Mouse (Mus musculus) ES-E14 (cell line): ENCODE measurements around the gene Rps27. TPM values are rescaled to one million over a fixed set of nuclear protein-coding genes. Genes with fewer than 3 reads are reported as not detected.

ENCODE experiments used
- DNase-seq: peaks from one replicate; pipeline ENCODE4 v3.0.0-alpha.2; 2013; ENCODE audit warnings: low read depth, low spot score
- H3K27ac ChIP-seq: 2 replicates; pipeline ENCODE4 v1.5.1; 2012; ENCODE audit warnings: low read depth, mild to moderate bottlenecking, low read length, moderate library complexity, mixed read lengths; ENCODE audit not compliant: poor library complexity, insufficient read depth, severe bottlenecking
- H3K36me3 ChIP-seq: 2 replicates; pipeline ENCODE4 v1.6.1; 2012; ENCODE audit warnings: mild to moderate bottlenecking, low read length, moderate library complexity, mixed read lengths; ENCODE audit not compliant: control insufficient read depth, poor library complexity, insufficient read depth, severe bottlenecking
- H3K4me1 ChIP-seq, 2 experiments: fragments of 150-350 bp in 1 of 2; sonication (generic) in 1 of 2; 2 replicates each; pipeline ENCODE4 v1.6.1; 2012; ENCODE audit warnings: low read length in 2 of 2, mild to moderate bottlenecking in 1 of 2, mixed read lengths in 1 of 2; ENCODE audit not compliant: control insufficient read depth in 2 of 2, insufficient read depth in 2 of 2, poor library complexity in 1 of 2
- H3K4me3 ChIP-seq, 2 experiments: fragments of 150-350 bp in 1 of 2; sonication (generic) in 1 of 2; 2 replicates each; pipeline ENCODE4 v1.5.1; 2012; ENCODE audit warnings: low read length in 2 of 2, low read depth in 1 of 2, mild to moderate bottlenecking in 1 of 2, mixed read lengths in 1 of 2; ENCODE audit not compliant: insufficient read depth in 1 of 2, poor library complexity in 1 of 2, severe bottlenecking in 1 of 2
- H3K9ac ChIP-seq: 2 replicates; pipeline ENCODE4 v1.6.1; 2012; ENCODE audit warnings: low read depth, mild to moderate bottlenecking, low read length, mixed read lengths; ENCODE audit not compliant: poor library complexity, insufficient read depth, severe bottlenecking
- H3K9me3 ChIP-seq: fragments of 150-350 bp; sonication (generic); 2 replicates; pipeline ENCODE4 v1.6.1; 2012; ENCODE audit warnings: low read depth, mild to moderate bottlenecking, low read length; ENCODE audit not compliant: control insufficient read depth, insufficient read depth
- CHD2 ChIP-seq: IDR thresholded peaks from 2 replicates; pipeline ENCODE4 v1.6.1; 2014; ENCODE audit warnings: mild to moderate bottlenecking, low read depth, low read length, inconsistent platforms
- HCFC1 ChIP-seq: IDR thresholded peaks from 2 replicates; pipeline ENCODE4 v1.6.1; 2012; ENCODE audit warnings: low read length, inconsistent platforms, borderline replicate concordance; ENCODE audit not compliant: insufficient read depth
- MAFK ChIP-seq: IDR thresholded peaks from 2 replicates; pipeline ENCODE4 v1.6.1; 2014; ENCODE audit warnings: mild to moderate bottlenecking, low read depth, low read length, inconsistent platforms; ENCODE audit not compliant: insufficient read depth
- ZC3H11A ChIP-seq: IDR thresholded peaks from 2 replicates; pipeline ENCODE4 v1.6.1; 2012; ENCODE audit warnings: low read depth, mild to moderate bottlenecking, inconsistent platforms, low read length, borderline replicate concordance
- ZNF384 ChIP-seq: IDR thresholded peaks from 2 replicates; pipeline ENCODE4 v1.6.1; 2012; ENCODE audit warnings: low read depth, low read length, inconsistent platforms
- in situ Hi-C, 2 experiments: fragments of 600-800 bp; cut with MboI; formaldehyde crosslinking; loops; one replicate each; pipeline ENCODE4 v1.15.1; 2025; ENCODE audit warnings: low sequenced_read_pairs in 2 of 2, inconsistent platforms in 1 of 2; ENCODE audit not compliant: unreplicated experiment in 2 of 2
- total RNA-seq: library from RNA; depleted of rRNA; stranded (reverse); fragments of 300-350 nt; gene quantifications from 2 replicates; pipeline ENCODE4 v1.2.3, GENCODE M21; 2012; rRNA removed

Rps27 gene
- 3,820 and 4,467 TPM in 2 replicates for total RNA-seq

DNA sequence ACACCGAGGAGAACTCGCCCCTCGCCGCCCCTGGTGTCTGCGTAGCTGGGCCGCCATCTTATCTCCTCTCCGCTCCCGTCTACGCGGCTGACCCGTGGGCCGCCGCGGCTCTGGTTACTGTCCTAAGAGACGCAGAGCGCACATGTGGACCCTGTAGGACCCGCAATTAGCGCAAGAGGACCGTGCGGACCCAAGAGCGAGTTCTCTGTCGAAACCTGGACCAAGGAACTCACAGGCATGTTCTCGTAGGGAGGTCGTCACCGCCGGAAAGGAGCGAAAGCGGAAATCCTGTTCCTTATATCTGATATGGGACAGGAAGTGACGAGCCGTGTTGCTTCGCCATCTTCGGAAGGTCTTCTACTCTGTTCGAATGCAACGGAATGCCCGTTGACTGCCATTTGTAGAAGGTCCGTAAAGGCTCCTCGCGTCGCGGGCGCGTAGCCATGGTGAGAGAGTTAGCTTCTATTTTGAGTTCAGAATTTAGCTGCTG lies at the start of gene Rps27, which contains the start of gene Rab13:
TSS of gene Rps27 (minus strand) at position 275 of the 490 bp plus-strand sequence.
TSS of gene Rab13 (plus strand) at position 319 of the 490 bp plus-strand sequence.
- peak; percentile 82 for DNase-seq
- H3K9ac ChIP-seq = peak within 1 kb of the TSS; percentile 99
- H3K4me1 ChIP-seq = peaks cover 0 to 7% of the 10 kb centered on the region in 2 experiments; a peak in 1 of 4 replicates
- H3K4me3 ChIP-seq = peak within 1 kb of the TSS; percentile 88 to 95
- no peaks in the 10 kb centered on the region for H3K9me3 ChIP-seq
- TF ChIP-seq CHD2 = no peak
- no peak for TF ChIP-seq ZNF384
- peak; percentile 90 for TF ChIP-seq HCFC1
- TF ChIP-seq ZC3H11A = no peak
- no peak for TF ChIP-seq MAFK
- peaks cover 29% of the 10 kb centered on the region for H3K36me3 ChIP-seq
- H3K27ac ChIP-seq = peak within 1 kb of the TSS; percentile 94
- in situ Hi-C loops = no loop called here

DNA sequence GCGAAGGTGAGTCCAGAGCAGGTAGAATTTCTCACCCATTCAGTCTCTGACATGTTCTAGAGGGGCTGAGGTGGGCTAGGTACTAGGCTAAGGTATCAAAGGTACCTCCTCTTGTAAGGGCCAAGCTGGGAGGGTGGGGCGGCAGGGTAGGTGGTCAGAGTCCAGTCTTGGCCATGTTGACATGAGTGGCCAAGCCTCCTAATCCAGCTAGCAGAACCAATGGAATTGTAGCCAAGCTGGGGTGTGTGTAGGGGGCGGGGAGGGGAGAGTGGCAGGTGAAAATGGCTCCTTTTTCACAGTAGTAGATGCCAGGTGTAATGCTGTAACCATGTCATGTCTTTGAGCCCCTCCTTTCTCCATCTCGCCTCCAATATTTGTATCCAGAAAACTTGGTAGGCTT lies 45.1 kb upstream of the Rps27 start:
- in situ Hi-C loops = no loop called here
- H3K27ac ChIP-seq = no peak overlapping the region
- H3K9me3 ChIP-seq = no peaks in the 10 kb centered on the region
- no peak overlapping the region for H3K9ac ChIP-seq
- H3K4me1 ChIP-seq = peaks cover 2 to 4% of the 10 kb centered on the region in 2 experiments; a peak in 2 of 4 replicates
- no peak overlapping the region for H3K4me3 ChIP-seq
- peaks cover 34% of the 10 kb centered on the region for H3K36me3 ChIP-seq
- no peak for DNase-seq
- TF ChIP-seq ZC3H11A (no peak), HCFC1 (no peak), MAFK (no peak), ZNF384 (no peak), CHD2 (no peak)

DNA sequence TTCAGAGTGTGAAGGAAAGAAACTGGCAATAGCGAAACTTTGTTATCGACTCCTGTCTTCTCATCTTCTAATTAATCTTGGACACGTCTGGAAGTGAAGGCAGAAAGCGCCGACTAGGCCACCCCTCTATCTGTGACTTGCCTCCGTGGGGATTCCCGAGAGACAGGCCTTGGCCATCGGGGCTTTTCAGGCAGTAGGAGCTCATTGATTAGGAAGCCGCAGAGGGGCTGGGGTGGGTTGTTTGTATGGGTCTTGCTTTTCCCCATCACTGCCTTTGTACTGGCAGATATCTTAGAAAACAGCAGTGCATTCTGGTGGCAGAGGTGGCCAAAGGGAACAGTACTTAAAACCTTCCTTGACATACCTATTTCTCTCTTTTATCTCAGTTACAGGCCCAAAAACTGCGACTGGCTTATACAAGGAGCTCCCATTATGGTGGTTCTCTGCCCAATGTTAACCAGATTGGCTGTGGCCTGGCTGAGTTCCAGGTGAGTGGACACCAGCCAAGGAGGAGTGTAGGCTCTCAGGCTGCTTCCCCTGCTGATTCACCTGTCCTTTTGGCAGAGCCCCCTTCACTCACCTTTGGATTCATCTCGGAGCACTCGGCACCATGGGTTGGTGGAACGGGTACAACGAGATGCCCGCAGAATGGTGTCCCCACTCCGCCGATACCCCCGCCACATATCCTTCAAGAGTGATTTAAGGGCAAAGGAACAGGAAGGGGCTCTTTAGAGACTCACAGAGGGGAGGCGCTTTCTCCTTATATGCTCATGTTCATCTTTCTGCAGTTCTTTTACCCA lies 43.5 kb upstream of the Rps27 start:
- peaks cover 26% of the 10 kb centered on the region for H3K36me3 ChIP-seq

DNA sequence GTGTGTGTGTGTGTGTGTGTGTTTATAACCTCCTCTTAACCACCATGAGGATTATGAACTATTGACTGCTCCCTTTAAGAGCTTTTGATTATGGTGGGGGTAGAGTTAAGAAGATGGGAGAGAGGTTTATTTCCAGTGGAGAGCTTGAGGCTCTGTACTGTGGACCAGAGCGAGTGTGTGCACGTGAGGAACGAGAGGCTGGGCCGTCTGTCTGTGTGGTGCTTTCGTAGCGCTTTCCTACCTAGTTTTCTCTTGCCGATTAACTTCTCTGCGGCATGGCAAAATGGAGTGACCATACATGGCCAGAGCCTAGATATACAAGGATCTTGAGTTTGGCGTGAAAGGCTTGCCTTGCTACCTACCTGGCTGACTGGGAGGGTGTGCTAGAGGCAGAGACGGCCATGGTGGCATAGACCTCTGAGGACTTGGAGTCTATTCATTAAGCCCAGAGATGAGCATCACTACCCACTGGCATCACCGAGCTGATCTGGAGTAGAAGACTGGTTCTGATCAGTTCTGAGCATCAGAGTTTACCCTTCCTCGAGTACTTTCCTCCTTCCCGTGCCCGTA lies 42.4 kb upstream of the Rps27 start:
- in situ Hi-C loops = no loop called here
- Histone ChIP-seq H3K36me3 (peaks cover 29% of the 10 kb centered on the region), H3K9ac (no peak overlapping the region), H3K27ac (no peak overlapping the region), H3K4me3 (no peak overlapping the region), H3K4me1 (peaks cover 3 to 4% of the 10 kb centered on the region in 2 experiments; a peak in 2 of 4 replicates), H3K9me3 (no peaks in the 10 kb centered on the region)
- TF ChIP-seq CHD2 (no peak), HCFC1 (no peak), MAFK (no peak), ZNF384 (no peak), ZC3H11A (no peak)
- DNase-seq = no peak

More for the DNA sequence above, 43.5 kb upstream of the Rps27 start:
- Histone ChIP-seq H3K4me3 (no peak overlapping the region), H3K9ac (no peak overlapping the region), H3K9me3 (no peaks in the 10 kb centered on the region), H3K27ac (no peak overlapping the region), H3K4me1 (peaks cover 3 to 4% of the 10 kb centered on the region in 2 experiments; a peak in 2 of 4 replicates)
- in situ Hi-C loops = no loop called here
- no peak for DNase-seq
- TF ChIP-seq ZC3H11A (no peak), MAFK (no peak), CHD2 (no peak), ZNF384 (no peak), HCFC1 (no peak)
